Mouse (Mus musculus): ENCODE data around the gene 4931428L18Rik.

4931428L18Rik gene

DNA sequence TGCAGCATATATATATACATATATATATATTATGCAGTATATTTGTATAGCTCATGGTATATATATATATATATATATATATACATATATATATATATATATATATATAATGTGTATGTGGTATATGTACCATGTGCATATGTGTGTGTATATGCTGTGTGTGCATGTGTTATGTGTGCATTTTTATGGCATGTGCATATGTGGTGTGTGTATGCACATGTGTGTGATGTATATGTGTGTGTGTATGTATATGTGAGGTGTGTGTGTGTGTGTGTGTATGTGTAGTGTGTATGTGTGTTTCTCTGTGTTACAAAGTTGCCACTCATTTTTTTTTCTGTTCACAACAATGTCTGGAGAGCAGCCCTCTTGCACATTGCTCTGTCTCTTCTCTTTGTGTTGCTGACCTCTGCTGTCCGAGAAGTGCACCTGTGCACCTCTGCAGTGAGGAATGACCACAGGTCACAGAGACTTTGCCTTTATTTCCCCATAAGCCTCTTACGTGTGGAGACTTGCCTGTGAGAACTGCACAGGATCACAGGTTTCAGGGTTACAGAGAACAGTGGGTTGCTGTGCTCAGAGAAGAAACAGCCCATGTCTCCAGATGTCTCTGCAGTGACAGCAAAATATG, 69.6 kb downstream of the 4931428L18Rik start:
- no peak for DNase-seq (ENCODE audit: low read depth, low spot score)

DNA sequence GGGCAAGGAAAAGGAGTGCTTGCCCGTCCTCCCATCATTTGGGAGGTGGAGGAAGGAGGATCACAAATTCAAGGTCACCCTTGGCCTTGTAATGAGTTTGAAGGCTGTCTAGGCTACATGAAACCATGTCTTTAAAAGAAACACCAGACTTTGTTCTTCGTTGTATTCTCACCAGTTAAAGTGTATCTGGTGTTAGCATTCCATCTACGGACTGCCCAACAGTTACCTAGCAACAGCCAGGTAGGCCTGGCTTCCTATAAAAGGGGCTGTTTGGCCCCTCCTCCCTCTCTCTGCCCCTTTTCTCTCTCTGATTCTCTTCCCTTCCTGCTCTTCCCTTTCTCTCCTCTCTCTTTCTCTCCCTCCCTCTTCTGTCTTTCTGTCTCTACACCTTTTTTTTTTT, 71.9 kb downstream of the 4931428L18Rik start:
- DNase-seq (ENCODE audit: low read depth, low spot score) = no peak

DNA sequence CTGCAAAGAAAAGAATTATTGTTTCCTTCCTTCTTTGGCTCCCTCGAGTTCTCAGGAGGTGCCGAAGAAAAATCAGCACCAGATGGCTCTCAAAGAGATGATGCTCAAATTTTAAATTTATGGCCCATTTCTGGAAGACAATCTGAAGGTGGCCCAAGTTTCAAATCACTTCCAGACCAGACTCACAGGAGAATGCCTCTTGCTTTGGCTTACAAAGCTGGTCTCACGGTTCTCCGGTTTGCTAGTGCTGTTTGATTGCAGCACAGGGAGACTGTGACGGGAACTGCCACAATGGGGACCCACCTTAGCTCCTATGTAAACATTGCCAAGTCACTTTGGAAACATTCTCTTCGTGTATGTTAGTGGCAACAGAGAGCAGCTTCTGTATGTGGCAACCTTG, 72.8 kb downstream of the 4931428L18Rik start:
- no peak for DNase-seq (ENCODE audit: low read depth, low spot score)

GRCm38 (mm10) chr1:31143571-31143970, 78.9 kb downstream of the 4931428L18Rik start:
- no peak for DNase-seq (ENCODE audit: low read depth, low spot score)

- no peak for DNase-seq (ENCODE audit: low read depth, low spot score)
Observed at GRCm38 (mm10) chr1:31142288-31143094, 80.0 kb downstream of the 4931428L18Rik start.

DNA sequence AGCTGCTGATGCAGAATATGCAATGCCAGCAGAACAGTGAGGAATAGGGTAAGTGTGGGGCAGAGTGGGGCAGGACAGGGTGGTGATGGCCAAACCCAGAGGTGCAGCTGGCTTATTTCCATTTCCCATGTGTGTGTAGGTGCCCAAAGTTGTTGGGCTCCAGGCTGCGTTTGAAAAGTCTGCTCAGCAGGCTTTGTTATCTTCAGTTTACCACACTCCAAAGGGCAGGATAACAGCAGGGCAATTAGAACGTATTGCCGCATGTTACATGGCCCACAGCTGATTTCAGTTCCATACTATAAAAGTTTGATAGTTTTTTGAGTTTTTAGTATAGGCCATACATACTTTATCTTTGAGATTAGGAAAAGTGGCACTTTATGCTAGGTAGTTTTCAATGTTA, 84.1 kb downstream of the 4931428L18Rik start:
- no peak for DNase-seq (ENCODE audit: low read depth, low spot score)

DNA sequence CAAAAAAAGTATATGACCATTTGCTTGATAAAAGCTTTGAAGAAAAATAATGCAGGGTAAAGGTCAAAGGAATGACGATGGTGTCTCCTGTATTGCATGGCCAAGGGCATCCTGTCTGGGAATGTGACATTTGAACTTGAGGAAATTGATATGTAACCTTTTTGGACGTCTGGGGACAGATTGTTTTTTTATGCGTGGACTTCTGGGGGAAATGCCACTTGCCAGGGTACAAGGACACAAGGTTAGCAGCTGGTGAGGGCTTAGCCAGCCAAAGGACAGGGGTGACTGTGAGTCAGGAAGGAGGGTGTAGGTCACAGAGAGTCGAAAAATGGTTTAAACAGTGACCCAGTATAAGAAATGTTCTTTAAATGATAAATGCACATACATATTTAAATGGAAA, 109.0 kb downstream of the 4931428L18Rik start:
- no peak for DNase-seq (ENCODE audit: low read depth, low spot score)

DNA sequence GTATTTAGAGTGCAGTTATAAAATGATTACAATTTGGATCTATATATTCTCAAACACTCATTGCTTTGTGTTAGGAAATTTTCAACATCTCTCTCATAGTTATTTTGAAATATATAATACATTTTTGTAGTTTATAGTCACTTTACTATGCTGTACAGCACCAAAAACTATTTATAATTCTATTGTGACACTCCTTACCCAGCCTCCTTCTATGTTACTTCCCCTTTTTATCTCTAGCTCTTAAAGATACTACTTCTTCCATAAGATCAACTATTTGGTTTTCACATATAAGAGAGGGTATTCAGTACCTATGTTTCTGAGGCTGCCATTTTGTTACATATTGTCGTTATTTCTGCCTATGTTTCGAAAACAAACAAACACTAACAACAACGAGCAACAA, 114.5 kb downstream of the 4931428L18Rik start:
- no peak for DNase-seq (ENCODE audit: low read depth, low spot score)

- no peak for DNase-seq (ENCODE audit: low read depth, low spot score)
Observed at GRCm38 (mm10) chr1:31102863-31103657, 119.4 kb downstream of the 4931428L18Rik start.

DNA sequence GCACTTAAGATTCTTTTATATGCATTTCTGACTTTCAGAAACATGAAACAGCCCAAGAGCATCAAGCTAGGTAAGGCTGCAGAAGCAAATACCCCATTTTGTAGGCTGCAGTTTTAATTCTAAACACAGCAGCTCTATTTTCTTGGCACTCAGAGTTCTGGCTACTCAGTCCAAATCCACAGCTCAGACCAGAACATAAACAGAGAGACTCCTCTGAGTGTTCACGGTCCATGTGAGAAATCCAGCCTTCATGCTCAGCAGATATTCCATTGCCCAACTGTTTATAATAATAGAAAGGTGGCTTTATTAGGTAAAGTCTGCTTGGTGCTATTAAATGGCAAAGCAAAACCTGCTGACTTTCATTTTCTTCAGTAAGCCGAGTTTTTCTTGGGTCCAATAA, 120.2 kb downstream of the 4931428L18Rik start:
- no peak for DNase-seq (ENCODE audit: low read depth, low spot score)

DNA sequence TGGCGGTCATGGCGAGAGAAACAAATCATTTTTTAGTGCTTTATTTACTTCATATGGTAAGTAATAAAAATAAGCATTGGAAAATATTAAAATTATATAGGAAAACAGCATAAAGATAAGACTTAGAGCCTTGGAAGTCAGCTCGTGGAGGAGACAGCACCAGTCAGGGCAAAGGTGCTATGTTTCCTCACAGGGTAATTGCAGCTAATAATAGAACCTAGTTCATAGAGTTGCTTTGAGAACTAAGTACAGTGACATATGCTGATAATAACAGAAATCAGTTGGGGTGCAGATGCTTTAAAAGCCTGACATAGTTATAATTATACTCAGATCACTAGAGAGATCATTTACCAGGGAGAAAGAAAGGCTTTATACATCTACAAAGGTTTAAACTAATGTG, 125.3 kb downstream of the 4931428L18Rik start:
- no peak for DNase-seq (ENCODE audit: low read depth, low spot score)

DNA sequence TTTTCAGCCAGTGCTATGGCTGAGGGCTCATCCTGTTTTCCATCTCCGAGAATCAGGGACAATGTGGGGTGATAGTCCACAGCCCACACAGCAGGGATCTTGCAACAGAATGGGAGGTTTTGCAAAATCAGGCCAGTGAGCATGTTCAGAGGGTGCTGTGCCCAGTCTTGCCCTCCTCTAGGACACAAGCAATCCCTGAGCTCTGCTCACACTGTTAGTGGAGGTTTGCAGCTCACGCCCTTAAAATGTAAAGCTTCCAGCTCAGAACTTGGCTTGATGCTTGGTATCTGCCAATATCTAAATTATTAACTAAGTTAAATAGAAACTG, 126.1 kb downstream of the 4931428L18Rik start:
- no peak for DNase-seq (ENCODE audit: low read depth, low spot score)

GRCm38 (mm10) chr1:31095706-31096465, 126.6 kb downstream of the 4931428L18Rik start:
- no peak for DNase-seq (ENCODE audit: low read depth, low spot score)

DNA sequence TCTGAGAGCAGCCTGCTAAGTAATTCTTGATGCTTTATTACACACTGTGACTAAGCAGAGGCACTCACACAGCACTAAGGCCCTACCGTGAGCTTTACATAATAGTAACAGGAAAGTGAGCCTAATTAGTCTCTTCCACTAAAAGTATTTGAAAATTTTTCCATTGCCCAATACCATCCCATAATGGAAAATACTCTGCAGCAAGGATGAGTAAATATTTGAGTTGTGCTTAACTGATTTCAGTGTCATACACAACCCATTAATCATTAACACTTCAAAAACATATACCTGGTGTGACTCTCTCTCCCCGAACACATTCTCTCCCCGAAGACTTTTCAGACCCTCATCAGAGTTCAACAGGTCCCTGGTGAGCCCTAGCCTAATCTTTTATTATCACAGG, 127.7 kb downstream of the 4931428L18Rik start:
- no peak for DNase-seq (ENCODE audit: low read depth, low spot score)

DNA sequence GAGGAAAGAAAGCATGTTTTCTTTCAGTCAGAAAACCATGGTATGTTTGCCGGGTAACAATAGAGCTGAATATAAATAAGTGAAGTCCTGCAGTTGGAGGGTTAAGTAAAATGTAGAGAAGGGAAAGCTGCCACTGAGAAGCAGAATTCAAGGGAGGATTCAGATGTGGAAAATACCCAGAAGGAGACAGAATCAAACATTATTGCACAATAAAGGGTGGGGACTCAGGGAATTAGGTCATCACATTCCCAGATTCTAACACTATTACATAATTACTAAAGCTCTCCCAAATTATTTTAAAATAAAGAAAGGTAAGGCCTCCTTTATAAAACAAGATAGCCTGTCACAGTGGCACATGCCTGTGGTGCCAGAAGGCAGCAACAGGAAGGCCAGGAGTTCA, 128.5 kb downstream of the 4931428L18Rik start:
- no peak for DNase-seq (ENCODE audit: low read depth, low spot score)

DNA sequence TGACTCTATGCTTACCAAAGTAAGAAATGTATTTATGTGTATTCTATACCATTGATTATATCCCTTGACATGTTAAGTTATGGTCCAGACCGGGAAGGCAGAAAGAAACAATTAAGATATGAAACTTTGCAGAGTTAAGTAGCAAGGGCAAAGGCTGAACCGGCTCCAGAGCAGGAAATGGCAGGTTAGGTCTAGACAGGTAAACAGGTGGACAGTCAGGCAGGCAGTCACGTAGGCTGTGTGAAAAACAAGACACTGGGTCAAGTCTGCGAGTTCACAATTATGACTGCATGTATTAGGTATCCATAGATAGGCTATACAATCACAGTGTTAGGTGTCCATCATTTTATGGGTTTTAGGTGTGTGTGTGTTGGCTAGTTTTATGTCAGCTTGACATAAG, 133.8 kb downstream of the 4931428L18Rik start:
- DNase-seq (ENCODE audit: low read depth, low spot score) = no peak

GRCm38 (mm10) chr1:31072523-31073370, 149.7 kb downstream of the 4931428L18Rik start:
- no peak for DNase-seq (ENCODE audit: low read depth, low spot score)

DNA sequence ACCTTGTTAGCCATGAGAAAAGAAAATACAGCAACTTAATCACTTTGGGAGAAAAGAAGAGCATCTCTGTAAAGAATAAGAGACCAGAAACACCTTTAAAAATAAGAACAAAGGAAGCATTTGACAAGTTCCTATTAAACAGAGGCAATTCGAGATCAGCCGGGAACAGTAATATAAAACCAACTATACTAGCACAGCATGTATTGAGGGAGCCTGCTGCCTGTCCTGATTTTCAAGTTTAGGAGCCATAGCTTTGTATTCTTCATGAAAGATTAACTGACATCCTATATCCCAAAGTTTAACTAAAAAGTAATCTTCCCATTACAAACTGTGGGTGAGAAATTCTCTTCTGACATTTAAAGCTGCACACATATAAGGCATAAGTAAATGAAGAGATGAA, 151.3 kb downstream of the 4931428L18Rik start:
- DNase-seq (ENCODE audit: low read depth, low spot score) = no peak

DNA sequence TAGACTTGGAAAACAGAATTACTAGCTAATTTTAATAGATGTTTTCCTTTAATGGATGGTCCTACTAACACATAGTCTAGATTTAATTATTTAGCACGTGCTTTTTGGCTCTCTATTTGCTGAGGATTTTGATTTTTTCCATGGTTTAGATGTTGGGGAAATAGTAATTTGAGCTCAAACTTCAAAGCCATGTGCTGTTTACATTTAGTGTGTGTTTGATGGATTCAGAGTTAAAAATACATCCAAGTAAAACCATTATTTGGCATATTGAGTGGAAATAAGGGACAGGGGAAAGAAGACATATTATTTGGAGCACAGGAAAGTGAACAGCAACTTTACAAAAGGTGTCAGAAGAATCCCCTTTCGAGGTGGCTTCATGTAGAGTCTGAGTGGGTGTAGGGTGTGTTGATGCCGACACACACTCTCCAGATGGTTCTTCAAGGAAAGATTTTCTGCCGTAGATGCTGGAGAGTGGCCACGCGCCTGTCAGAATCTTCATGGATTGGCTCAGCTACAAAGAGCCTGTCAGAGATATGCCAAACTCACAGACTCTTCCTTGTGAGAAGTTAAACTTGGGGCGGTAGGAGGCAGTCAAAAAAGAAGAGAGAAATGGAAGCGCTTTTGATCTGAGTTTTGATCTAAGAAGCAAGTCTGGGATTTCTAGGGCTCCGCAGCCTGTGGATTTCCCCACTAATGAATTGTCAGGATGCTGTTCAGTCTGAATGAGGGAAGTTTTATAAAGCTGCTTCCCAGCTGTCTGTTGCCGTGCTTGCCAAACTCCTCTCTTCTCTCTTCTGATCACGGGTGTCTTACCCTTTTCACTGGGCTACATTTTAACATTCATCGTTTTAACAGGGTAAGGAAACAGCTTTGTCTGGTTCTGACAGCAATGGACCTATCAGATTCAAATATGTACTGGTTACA, 157.4 kb downstream of the 4931428L18Rik start:
- DNase-seq (ENCODE audit: low read depth, low spot score) = no peak

GRCm38 (mm10) chr1:31059806-31060205, 162.7 kb downstream of the 4931428L18Rik start:
- no peak for DNase-seq (ENCODE audit: low read depth, low spot score)

Measured in c-Kit-negative CD71-positive TER-119-positive erythroid progenitor cells, embryonic 14.5 days (primary cell).